ENCODE assay signal across 11 mouse cellular contexts in the genomic region with DNA sequence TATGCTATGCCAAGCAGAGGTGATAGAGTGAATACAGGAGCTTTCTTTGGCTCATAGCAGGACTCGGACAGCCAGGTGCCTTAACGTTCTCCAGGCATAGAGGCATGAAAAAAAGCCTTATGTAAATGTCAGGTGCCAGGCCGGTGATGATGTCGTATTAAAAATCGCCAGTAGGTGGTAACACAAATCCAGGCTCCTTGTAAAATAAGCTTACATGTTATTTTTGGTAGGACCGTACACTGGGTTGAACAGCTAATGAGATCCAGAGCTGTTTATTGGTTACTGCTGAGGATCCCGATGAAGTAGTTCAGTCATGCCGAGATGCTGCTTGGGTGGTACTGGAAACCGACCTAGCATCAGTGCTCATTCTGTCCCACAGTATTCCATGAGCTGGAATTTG.
DNase-seq lines count a peak whose midpoint lies in the region; ATAC-seq lines count a peak whose summit lies in the region.
"Had no signal": no experiment of that assay in that cellular context is flagged by ENCODE, and none has a peak within 500 bp of the region (broad histone marks: within the 10 kb centered on the region; RNA-seq: fewer than 3 reads in every experiment).

No protein-coding gene starts in this region.

- H3K9me3 ChIP-seq in limb, embryonic 13.5 days, result no peaks in the 10 kb centered on the region
- no peaks in the 10 kb centered on the region for H3K9me3 ChIP-seq in forebrain, embryonic 11.5 days (ENCODE audit: control insufficient read depth, low read length)
- H3K9me3 ChIP-seq: hindbrain, embryonic 10.5 days; megakaryocyte, embryonic 14.5 days had no signal

- H3K9ac ChIP-seq in limb, embryonic 13.5 days, result no peak overlapping the region
- no peak overlapping the region for H3K9ac ChIP-seq in forebrain, embryonic 11.5 days (ENCODE audit: low read length)

- 0 out of 2 replicates have a peak overlapping the region, but pooled peaks have one; percentile 15 for H3K27ac ChIP-seq in limb, embryonic 13.5 days
- no peak overlapping the region for H3K27ac ChIP-seq in forebrain, embryonic 11.5 days (ENCODE audit: low read depth, low read length)
- H3K27ac ChIP-seq: hindbrain, embryonic 10.5 days had no signal

- H3K27me3 ChIP-seq in limb, embryonic 13.5 days, result peaks cover 21% of the 10 kb centered on the region; the same call in 1 of the 2 replicates
- H3K27me3 ChIP-seq in forebrain, embryonic 11.5 days (ENCODE audit: control insufficient read depth, insufficient read depth, low read length), result no peaks in the 10 kb centered on the region

- DNase-seq in kidney, adult 11 months, result peak; percentile 26
- no peak for DNase-seq in kidney, adult 18-20 months
- DNase-seq in CD4-positive, CD25-positive, alpha-beta regulatory T cell, adult 2 months (ENCODE audit: low read depth, low spot score), result peak; percentile 67
- no peak for DNase-seq in right cerebral cortex, postnatal 25 days
- DNase-seq in urinary bladder, adult 18-20 months (ENCODE audit: low spot score in 2 of 2), result no peak
- no peak for DNase-seq in forebrain, embryonic 11.5 days (ENCODE audit: low spot score)
- DNase-seq: cerebellum, adult 8-10 months had no signal

- no peak overlapping the region for H3K4me3 ChIP-seq in limb, embryonic 13.5 days
- H3K4me3 ChIP-seq in forebrain, embryonic 11.5 days (ENCODE audit: low read depth, low read length), result no peak overlapping the region
- H3K4me3 ChIP-seq: hindbrain, embryonic 10.5 days; megakaryocyte, embryonic 14.5 days had no signal

- peaks cover 24% of the 10 kb centered on the region for H3K4me1 ChIP-seq in limb, embryonic 13.5 days
- no peaks in the 10 kb centered on the region; the same call in 1 of the 2 replicates for H3K4me1 ChIP-seq in forebrain, embryonic 11.5 days (replicated peaks; ENCODE audit: control insufficient read depth, insufficient read depth, low read length)
- H3K4me1 ChIP-seq: hindbrain, embryonic 10.5 days had no signal

- H3K4me2 ChIP-seq in limb, embryonic 13.5 days (replicated peaks), result peak overlapping the region; percentile 37
- no peak overlapping the region for H3K4me2 ChIP-seq in forebrain, embryonic 11.5 days (ENCODE audit: low read depth, low read length, severe bottlenecking)

- H3K36me3 ChIP-seq in limb, embryonic 13.5 days, result no peaks in the 10 kb centered on the region
- no peaks in the 10 kb centered on the region for H3K36me3 ChIP-seq in forebrain, embryonic 11.5 days (ENCODE audit: control insufficient read depth, insufficient read depth, low read length)
- H3K36me3 ChIP-seq: hindbrain, embryonic 10.5 days had no signal

- WGBS in limb, embryonic 13.5 days, result 24% methylated on average over 9 of the region's 9 CpGs
- 78% methylated on average over 9 of the region's 9 CpGs for WGBS in forebrain, embryonic 11.5 days

- ATAC-seq in common myeloid progenitor, adult 5-6 weeks (replicated peaks; ENCODE audit: low read depth, poor library complexity, severe bottlenecking), result 0 out of 2 replicates have a peak, but pooled peaks have one; percentile 15
- ATAC-seq in limb, embryonic 13.5 days (ENCODE audit: low FRiP score, low read depth), result peak; percentile 73
- ATAC-seq in forebrain, embryonic 11.5 days (replicated peaks; ENCODE audit: low FRiP score), result no peak

Comparison
In these comparisons a context has a peak if more than half of its experiments do, and no peak if none do; other contexts are left out.
1. DNase-seq: peak in kidney, adult 11 months (single experiment) and CD4-positive, CD25-positive, alpha-beta regulatory T cell, adult 2 months (single experiment); none in kidney, adult 18-20 months (single experiment), right cerebral cortex, postnatal 25 days (single experiment), urinary bladder, adult 18-20 months (0 of 2) and forebrain, embryonic 11.5 days (single experiment).